Mouse (Mus musculus): ENCODE measurements around the gene Fcf1.

- TF ChIP-seq CTCF (IDR thresholded peaks at IDR 0.05; ENCODE audit: control insufficient read depth, insufficient read depth, insufficient replicate concordance, low read depth, low read length) (no peak), POLR2A (IDR thresholded peaks at IDR 0.05; ENCODE audit: control insufficient read depth, low read depth, low read length) (no peak)
These were observed 31.6 kb upstream of the Fcf1 start for GRCm38 (mm10) chr12:84939117-84939516.

Measured in testis, adult 2 months (tissue).